In genomic region chr8:116978631-116979256, GRCm38 (mm10) we compare ENCODE assay signal across 8 mouse cellular contexts. TPM values are rescaled to one million over a fixed set of nuclear protein-coding genes. Genes with fewer than 3 reads are reported as not detected.
DNase-seq lines count a peak whose midpoint lies in the region; ATAC-seq lines count a peak whose summit lies in the region.

1700030J22Rik (minus strand) TSS chr8:116978959.

- peaks cover 19% of the 10 kb centered on the region for H3K36me3 ChIP-seq in heart, embryonic 14.5 days (ENCODE audit: control insufficient read depth, insufficient read depth, low read length)
- peaks cover 11% of the 10 kb centered on the region for H3K36me3 ChIP-seq in liver, embryonic 13.5 days
- no peaks in the 10 kb centered on the region for H3K36me3 ChIP-seq in stomach, embryonic 16.5 days (ENCODE audit: control insufficient read depth, insufficient read depth, low read length)

- under 1% methylated on average over 46 of the region's 46 CpGs for WGBS in heart, embryonic 14.5 days
- under 1% methylated on average over 46 of the region's 46 CpGs for WGBS in liver, embryonic 13.5 days (ENCODE audit: insufficient replicate concordance)
- WGBS in stomach, embryonic 16.5 days, result under 1% methylated on average over 46 of the region's 46 CpGs

- ATAC-seq in CD4-positive, CD25-positive, alpha-beta regulatory T cell, adult 4 months, result peak; percentile 93
- peak; percentile 100 for ATAC-seq in heart, embryonic 14.5 days (ENCODE audit: insufficient number of reproducible peaks, insufficient read depth, low FRiP score, low read depth)
- peak; percentile 96 for ATAC-seq in liver, embryonic 13.5 days (ENCODE audit: low read depth)
- peak; percentile 99 for ATAC-seq in stomach, embryonic 16.5 days (ENCODE audit: insufficient read depth, low FRiP score)

- peak; percentile 98 for DNase-seq in c-Kit-negative CD71-positive TER-119-positive erythroid progenitor cells, embryonic 14.5 days (ENCODE audit: low read depth, low spot score)
- peak; percentile 94 for DNase-seq in fibroblast of lung, adult 2 months (ENCODE audit: low read depth)
- DNase-seq in kidney, postnatal 14 days, result peak; percentile 99
- DNase-seq in liver, embryonic 13.5 days, result peak; percentile 98
- peak; percentile 99 for DNase-seq in neural tube, embryonic 10.5 days (ENCODE audit: extremely low spot score, low spot score)

- no peaks in the 10 kb centered on the region for H3K27me3 ChIP-seq in heart, embryonic 14.5 days (ENCODE audit: control insufficient read depth, insufficient read depth, low read length)
- no peaks in the 10 kb centered on the region for H3K27me3 ChIP-seq in liver, embryonic 13.5 days
- no peaks in the 10 kb centered on the region for H3K27me3 ChIP-seq in stomach, embryonic 16.5 days (ENCODE audit: control insufficient read depth, insufficient read depth, low read length)

- H3K4me1 ChIP-seq in heart, embryonic 14.5 days (ENCODE audit: control insufficient read depth in 2 of 2, insufficient read depth in 2 of 2, low read length in 2 of 2), result peaks cover 9 to 12% of the 10 kb centered on the region in 2 experiments
- peaks cover 22% of the 10 kb centered on the region for H3K4me1 ChIP-seq in liver, embryonic 13.5 days (replicated peaks)
- H3K4me1 ChIP-seq in stomach, embryonic 16.5 days (ENCODE audit: control insufficient read depth, insufficient read depth, low read length), result peaks cover 7% of the 10 kb centered on the region; the same call in 1 of the 2 replicates

- H3K9me3 ChIP-seq in heart, embryonic 14.5 days (ENCODE audit: control insufficient read depth, low read length), result no peaks in the 10 kb centered on the region
- no peaks in the 10 kb centered on the region for H3K9me3 ChIP-seq in liver, embryonic 13.5 days (replicated peaks)
- no peaks in the 10 kb centered on the region for H3K9me3 ChIP-seq in stomach, embryonic 16.5 days (replicated peaks; ENCODE audit: control insufficient read depth, low read length)

- H3K4me2 ChIP-seq in heart, embryonic 14.5 days (ENCODE audit: low read length), result peak within 1 kb of the TSS; percentile 70
- H3K4me2 ChIP-seq in liver, embryonic 13.5 days, result peak within 1 kb of the TSS; percentile 88
- H3K4me2 ChIP-seq in stomach, embryonic 16.5 days (ENCODE audit: low read depth, low read length), result peak within 1 kb of the TSS; percentile 90

- no peak within 1 kb of the TSS; a peak in 1 of 4 replicates for H3K27ac ChIP-seq in heart, embryonic 14.5 days (replicated peaks in 1 of 2; ENCODE audit: control insufficient read depth in 1 of 2, insufficient read depth in 1 of 2, low read depth in 2 of 2, low read length in 2 of 2)
- H3K27ac ChIP-seq in liver, embryonic 13.5 days, result no peak within 1 kb of the TSS
- H3K27ac ChIP-seq in stomach, embryonic 16.5 days (ENCODE audit: low read length), result peak within 1 kb of the TSS; percentile 48; the same call in 1 of the 2 replicates

- H3K9ac ChIP-seq in heart, embryonic 14.5 days (ENCODE audit: low read length), result peak within 1 kb of the TSS; percentile 59
- H3K9ac ChIP-seq in liver, embryonic 13.5 days, result peak within 1 kb of the TSS; percentile 69
- H3K9ac ChIP-seq in stomach, embryonic 16.5 days (ENCODE audit: low read length), result peak within 1 kb of the TSS; percentile 66

- peak within 1 kb of the TSS; percentile 77 to 99 for H3K4me3 ChIP-seq in heart, embryonic 14.5 days (ENCODE audit: control insufficient read depth in 1 of 2, insufficient read depth in 1 of 2, low read depth in 1 of 2, low read length in 2 of 2)
- peak within 1 kb of the TSS; percentile 80 for H3K4me3 ChIP-seq in liver, embryonic 13.5 days (replicated peaks)
- peak within 1 kb of the TSS; percentile 74 for H3K4me3 ChIP-seq in stomach, embryonic 16.5 days (replicated peaks; ENCODE audit: low read length)

RNA-seq across cellular contexts. Expression of gene 1700030J22Rik, which starts in this region (rescaled TPM):
- not detected for polyA plus RNA-seq in CD4-positive, CD25-positive, alpha-beta regulatory T cell, adult 4 months (2017; shearing (Covaris generic))
- polyA plus RNA-seq in heart, embryonic 14.5 days (2014; fragmentation: Nextera tagmentation; extraction: Ambion mirVana), result 0.66 and 0.75 TPM in 2 replicates
- polyA plus RNA-seq in liver, embryonic 13.5 days (2015; fragmentation: Nextera tagmentation; extraction: Ambion mirVana), result 0.44 and 0.53 TPM in 2 replicates
- 1.3 and 2.0 TPM in 2 replicates for polyA plus RNA-seq in stomach, embryonic 16.5 days (2015; fragmentation: Nextera tagmentation; extraction: Ambion mirVana)

Comparison
In these comparisons a context has a peak if more than half of its experiments do, and no peak if none do; other contexts are left out.
1. Peak in ATAC-seq in CD4-positive, CD25-positive, alpha-beta regulatory T cell, adult 4 months; RNA of the gene not detected or under 1 TPM.
2. Peak in ATAC-seq, H3K4me3 ChIP-seq, H3K9ac ChIP-seq and H3K4me2 ChIP-seq in heart, embryonic 14.5 days; RNA of the gene not detected or under 1 TPM.
3. Peak in DNase-seq, ATAC-seq, H3K4me3 ChIP-seq, H3K9ac ChIP-seq and H3K4me2 ChIP-seq in liver, embryonic 13.5 days; RNA of the gene not detected or under 1 TPM.